Mouse (Mus musculus) forebrain, embryonic 14.5 days (tissue): ENCODE measurements around the gene Rab11b. TPM values are rescaled to one million over a fixed set of nuclear protein-coding genes. Genes with fewer than 3 reads are reported as not detected.
A peak's percentile ranks its signal among the peaks of the same experiment; 100 is the strongest.

Experiments used
- ATAC-seq: fragments of 200-750 bp; cut with Nextera tagmentation; 2 replicates; pipeline ENCODE4 v1.8.0; 2017; ENCODE audit warnings: mild to moderate bottlenecking, moderate library complexity
- DNase-seq: peaks from one replicate; pipeline ENCODE4 v3.0.0-alpha.2; 2015; ENCODE audit warnings: low spot score
- H3K27ac ChIP-seq: fragments of 300-500 bp; sonication (generic); 2 replicates; pipeline ENCODE4 v1.5.1; 2014; ENCODE audit warnings: low read depth, mild to moderate bottlenecking, control low read depth, low read length, moderate library complexity
- H3K27me3 ChIP-seq: fragments of 300-500 bp; sonication (generic); replicated peaks from 2 replicates; pipeline ENCODE4 v1.6.1; 2014; ENCODE audit warnings: low read length, control low read depth, mixed read lengths; ENCODE audit not compliant: control insufficient read depth, insufficient read depth
- H3K36me3 ChIP-seq: fragments of 300-500 bp; sonication (generic); 2 replicates; pipeline ENCODE4 v1.6.1; 2014; ENCODE audit warnings: low read length, control low read depth; ENCODE audit not compliant: control insufficient read depth, insufficient read depth
- H3K4me1 ChIP-seq: fragments of 300-500 bp; sonication (generic); 2 replicates; pipeline ENCODE4 v1.6.1; 2014; ENCODE audit warnings: antibody characterized with exemption, low read length, control low read depth; ENCODE audit not compliant: control insufficient read depth, insufficient read depth
- H3K4me2 ChIP-seq: fragments of 300-500 bp; sonication (generic); 2 replicates; pipeline ENCODE4 v1.6.1; 2014; ENCODE audit warnings: mild to moderate bottlenecking, control low read depth, low read length
- H3K4me3 ChIP-seq: fragments of 300-500 bp; sonication (generic); 2 replicates; pipeline ENCODE4 v1.5.1; 2014; ENCODE audit warnings: low read depth, low read length, control low read depth
- H3K9ac ChIP-seq: fragments of 300-500 bp; sonication (generic); 2 replicates; pipeline ENCODE4 v1.6.1; 2014; ENCODE audit warnings: mild to moderate bottlenecking, low read length, control low read depth, moderate library complexity
- H3K9me3 ChIP-seq: fragments of 300-500 bp; sonication (generic); replicated peaks from 2 replicates; pipeline ENCODE4 v1.6.1; 2016; ENCODE audit warnings: low read length, control low read depth, mixed read lengths; ENCODE audit not compliant: control insufficient read depth
- WGBS: fragments of 180-500 bp; shearing (Covaris S2); extraction: QIAGEN DNeasy Blood & Tissue Kit; methylation state at CpG from one replicate; pipeline ENCODE4 v1.1.7; 2014; 5-methylcytosine and 5-hydroxymethylcytosine counted together
- polyA plus RNA-seq: library from polyadenylated mRNA; unstranded; fragments of >200 nt; fragmentation: Nextera tagmentation; extraction: Ambion mirVana; gene quantifications from 2 replicates; pipeline ENCODE4 v1.2.1, GENCODE M21; 2014

Rab11b gene
- polyA plus RNA-seq, 1 experiment from 2014 or later, result 340 TPM

GRCm38 (mm10) chr17:33775287-33775686, 15.0 kb upstream of the Rab11b start:
- Histone ChIP-seq H3K4me3 (no peak overlapping the region), H3K9ac (no peak overlapping the region), H3K27ac (no peak overlapping the region), H3K27me3 (no peaks in the 10 kb centered on the region), H3K4me1 (peaks cover 7% of the 10 kb centered on the region; the same call in 1 of the 2 replicates), H3K4me2 (no peak overlapping the region), H3K36me3 (no peaks in the 10 kb centered on the region), H3K9me3 (no peaks in the 10 kb centered on the region)
- WGBS, result 95% methylated on average over 4 of the region's 4 CpGs
- no peak for ATAC-seq
- no peak for DNase-seq

- Histone ChIP-seq H3K36me3 (no peaks in the 10 kb centered on the region), H3K27ac (no peak overlapping the region), H3K4me1 (peaks cover 7% of the 10 kb centered on the region; the same call in 1 of the 2 replicates), H3K27me3 (no peaks in the 10 kb centered on the region), H3K4me2 (no peak overlapping the region), H3K9ac (no peak overlapping the region), H3K9me3 (no peaks in the 10 kb centered on the region), H3K4me3 (no peak overlapping the region)
- DNase-seq (no peak), ATAC-seq (no peak)
- 89% methylated on average over 8 of the region's 8 CpGs for WGBS
Observed at GRCm38 (mm10) chr17:33774573-33775155, 14.3 kb upstream of the Rab11b start.

GRCm38 (mm10) chr17:33773871-33774572, 13.7 kb upstream of the Rab11b start:
- DNase-seq, result no peak
- Histone ChIP-seq H3K4me3 (no peak overlapping the region), H3K4me2 (no peak overlapping the region), H3K9me3 (no peaks in the 10 kb centered on the region), H3K4me1 (peaks cover 2% of the 10 kb centered on the region; the same call in 1 of the 2 replicates), H3K27me3 (no peaks in the 10 kb centered on the region), H3K9ac (no peak overlapping the region), H3K36me3 (no peaks in the 10 kb centered on the region), H3K27ac (no peak overlapping the region)
- whole genome bisulfite sequencing, result 89% methylated on average over 6 of the region's 6 CpGs
- no peak for ATAC-seq

GRCm38 (mm10) chr17:33773426-33773825, 13.1 kb upstream of the Rab11b start:
- Histone ChIP-seq H3K4me2 (no peak overlapping the region), H3K4me1 (no peaks in the 10 kb centered on the region), H3K4me3 (no peak overlapping the region), H3K27ac (no peak overlapping the region), H3K36me3 (no peaks in the 10 kb centered on the region), H3K9ac (no peak overlapping the region), H3K27me3 (no peaks in the 10 kb centered on the region), H3K9me3 (no peaks in the 10 kb centered on the region)
- ATAC-seq (no peak), DNase-seq (no peak)
- 85% methylated on average over 6 of the region's 6 CpGs for WGBS

GRCm38 (mm10) chr17:33771617-33772016, 11.3 kb upstream of the Rab11b start:
- Histone ChIP-seq H3K4me1 (no peaks in the 10 kb centered on the region), H3K9me3 (no peaks in the 10 kb centered on the region), H3K27me3 (no peaks in the 10 kb centered on the region), H3K9ac (no peak overlapping the region), H3K36me3 (no peaks in the 10 kb centered on the region), H3K27ac (no peak overlapping the region), H3K4me3 (no peak overlapping the region), H3K4me2 (no peak overlapping the region)
- no peak for ATAC-seq
- WGBS, result 93% methylated on average over 4 of the region's 4 CpGs
- DNase-seq, result no peak

- ATAC-seq, result no peak
- no peaks in the 10 kb centered on the region for H3K36me3 ChIP-seq
- no peak overlapping the region for H3K4me2 ChIP-seq
- no peak overlapping the region for H3K27ac ChIP-seq
- H3K9me3 ChIP-seq, result no peaks in the 10 kb centered on the region
- H3K9ac ChIP-seq, result no peak overlapping the region
- no peak for DNase-seq
- no peak overlapping the region for H3K4me3 ChIP-seq
- no peaks in the 10 kb centered on the region for H3K27me3 ChIP-seq
- H3K4me1 ChIP-seq, result no peaks in the 10 kb centered on the region
- WGBS, result 66% methylated on average over 3 of the region's 3 CpGs
Observed at GRCm38 (mm10) chr17:33766389-33766788, 6.1 kb upstream of the Rab11b start.

- Histone ChIP-seq H3K27me3 (no peaks in the 10 kb centered on the region), H3K9me3 (no peaks in the 10 kb centered on the region), H3K4me1 (peaks cover 18% of the 10 kb centered on the region), H3K36me3 (peaks cover 7% of the 10 kb centered on the region; the same call in 1 of the 2 replicates), H3K9ac (peak overlapping the region; percentile 99), H3K27ac (peak overlapping the region; percentile 99), H3K4me2 (peak overlapping the region; percentile 82), H3K4me3 (peak overlapping the region; percentile 81)
- under 1% methylated on average over 35 of the region's 38 CpGs for WGBS
- ATAC-seq, result peak; percentile 81
- DNase-seq, result peak; percentile 87
Observed at GRCm38 (mm10) chr17:33759767-33760254, 519 bp downstream of the Rab11b start.

- 82% methylated on average over 4 of the region's 4 CpGs for WGBS
- ATAC-seq (no peak), DNase-seq (no peak)
- H3K4me1 ChIP-seq, result peaks cover 22% of the 10 kb centered on the region
- H3K9ac ChIP-seq, result 0 out of 2 replicates have a peak overlapping the region, but pooled peaks have one; percentile 2
- H3K9me3 ChIP-seq, result no peaks in the 10 kb centered on the region
- H3K27me3 ChIP-seq, result no peaks in the 10 kb centered on the region
- H3K4me3 ChIP-seq, result no peak overlapping the region
- H3K4me2 ChIP-seq, result no peak overlapping the region
- peaks cover 17% of the 10 kb centered on the region; the same call in 1 of the 2 replicates for H3K36me3 ChIP-seq
- H3K27ac ChIP-seq, result no peak overlapping the region
Observed at GRCm38 (mm10) chr17:33757231-33757630, 3.1 kb downstream of the Rab11b start.
